In genomic region chr16:33965878-33966537, GRCm38 (mm10) we compare ENCODE assay signal across 8 mouse cellular contexts. TPM values are rescaled to one million over a fixed set of nuclear protein-coding genes. Genes with fewer than 3 reads are reported as not detected.
DNase-seq lines count a peak whose midpoint lies in the region; ATAC-seq and TF ChIP-seq lines count a peak whose summit lies in the region.

No protein-coding gene starts in this region.

- peak overlapping the region; percentile 77 for H3K4me2 ChIP-seq in heart, embryonic 12.5 days
- peak overlapping the region; percentile 87 for H3K4me2 ChIP-seq in hindbrain, embryonic 13.5 days

- TF ChIP-seq CTCF in C2C12 (IDR thresholded peaks at IDR 0.05; ENCODE audit: control insufficient read depth, insufficient read depth, insufficient read length), result no peak
- no peak for TF ChIP-seq CTCF in bone marrow macrophage, adult 2 months (IDR thresholded peaks at IDR 0.05; ENCODE audit: low read depth, low read length)

- peaks cover 60% of the 10 kb centered on the region for H3K79me2 ChIP-seq in C2C12 (ENCODE audit: control insufficient read depth, insufficient read depth)

- DNase-seq in heart, postnatal 25 days (ENCODE audit: low spot score), result no peak
- DNase-seq in midbrain, embryonic 10.5 days (ENCODE audit: low spot score), result no peak
- no peak for DNase-seq in right cerebral cortex, adult 18-20 months
- no peak for DNase-seq in urinary bladder, adult 2 months (ENCODE audit: low spot score)

- H3K79me3 ChIP-seq in C2C12 (ENCODE audit: low read depth), result peaks cover 37% of the 10 kb centered on the region

- no peak for ATAC-seq in heart, embryonic 12.5 days (ENCODE audit: insufficient number of reproducible peaks, low FRiP score)
- ATAC-seq in hindbrain, embryonic 13.5 days (ENCODE audit: low FRiP score), result peak; percentile 15; the same call in 1 of the 2 replicates

- no peak for TF ChIP-seq POLR2A in bone marrow macrophage, adult 2 months (IDR thresholded peaks at IDR 0.05; ENCODE audit: borderline replicate concordance, low read depth, low read length)

- WGBS in heart, embryonic 12.5 days, result 17% methylated on average over 15 of the region's 15 CpGs
- WGBS in hindbrain, embryonic 13.5 days, result 20% methylated on average over 15 of the region's 15 CpGs
- 21% methylated on average over 15 of the region's 15 CpGs for WGBS in midbrain, embryonic 10.5 days

- H3K27ac ChIP-seq in heart, embryonic 12.5 days (ENCODE audit: poor library complexity, severe bottlenecking), result peak overlapping the region; percentile 39; the same call in 1 of the 2 replicates
- H3K27ac ChIP-seq in bone marrow macrophage, adult 2 months (ENCODE audit: insufficient read depth, low read depth, low read length), result no peak overlapping the region
- H3K27ac ChIP-seq in hindbrain, embryonic 13.5 days, result no peak overlapping the region; the same call in 1 of the 2 replicates
- H3K27ac ChIP-seq in midbrain, embryonic 10.5 days (replicated peaks), result peak overlapping the region; percentile 90

- H3K36me3 ChIP-seq in heart, embryonic 12.5 days, result peaks cover 23% of the 10 kb centered on the region
- peaks cover 29% of the 10 kb centered on the region for H3K36me3 ChIP-seq in C2C12 (ENCODE audit: control insufficient read depth, insufficient read depth)
- peaks cover 21% of the 10 kb centered on the region for H3K36me3 ChIP-seq in hindbrain, embryonic 13.5 days
- H3K36me3 ChIP-seq in midbrain, embryonic 10.5 days, result peaks cover 40% of the 10 kb centered on the region

- H3K27me3 ChIP-seq in heart, embryonic 12.5 days (replicated peaks), result no peaks in the 10 kb centered on the region
- no peaks in the 10 kb centered on the region for H3K27me3 ChIP-seq in C2C12 (ENCODE audit: control insufficient read depth, insufficient read depth, insufficient read length)
- no peaks in the 10 kb centered on the region for H3K27me3 ChIP-seq in hindbrain, embryonic 13.5 days
- no peaks in the 10 kb centered on the region for H3K27me3 ChIP-seq in midbrain, embryonic 10.5 days (ENCODE audit: low read depth, poor library complexity, severe bottlenecking)

- no peaks in the 10 kb centered on the region for H3K9me3 ChIP-seq in heart, embryonic 12.5 days (replicated peaks)
- H3K9me3 ChIP-seq in hindbrain, embryonic 13.5 days, result no peaks in the 10 kb centered on the region
- H3K9me3 ChIP-seq in midbrain, embryonic 10.5 days (replicated peaks), result no peaks in the 10 kb centered on the region

- intact Hi-C loops in heart, postnatal 25 days (cut with DNase I), result no loop called here

- peak overlapping the region; percentile 58 for H3ac ChIP-seq in C2C12 (ENCODE audit: control insufficient read depth, insufficient read length, low read depth)

- peak overlapping the region; percentile 88 for H3K4me3 ChIP-seq in heart, embryonic 12.5 days
- peak overlapping the region; percentile 89 for H3K4me3 ChIP-seq in C2C12 (ENCODE audit: insufficient read depth, poor library complexity, severe bottlenecking)
- H3K4me3 ChIP-seq in bone marrow macrophage, adult 2 months (ENCODE audit: insufficient read depth, low read length), result peak overlapping the region; percentile 97
- peak overlapping the region; percentile 86 for H3K4me3 ChIP-seq in hindbrain, embryonic 13.5 days
- peak overlapping the region; percentile 73 for H3K4me3 ChIP-seq in midbrain, embryonic 10.5 days

- peaks cover 8% of the 10 kb centered on the region for H3K4me1 ChIP-seq in heart, embryonic 12.5 days (replicated peaks)
- H3K4me1 ChIP-seq in bone marrow macrophage, adult 2 months (ENCODE audit: control insufficient read depth, insufficient read depth, low read length), result peaks cover 5% of the 10 kb centered on the region
- peaks cover 14% of the 10 kb centered on the region for H3K4me1 ChIP-seq in hindbrain, embryonic 13.5 days (replicated peaks)
- peaks cover 23% of the 10 kb centered on the region for H3K4me1 ChIP-seq in midbrain, embryonic 10.5 days

- peak overlapping the region; percentile 81 for H3K9ac ChIP-seq in heart, embryonic 12.5 days
- H3K9ac ChIP-seq in hindbrain, embryonic 13.5 days, result peak overlapping the region; percentile 86

TF ChIP-seq in C2C12, 6 proteins besides CTCF, POLR2A, EP300 and RAD21:
- TF ChIP-seq CEBPB (IDR thresholded peaks at IDR 0.05; ENCODE audit: low read depth) (no peak), MAX (IDR thresholded peaks at IDR 0.05) (no peak), USF1 (IDR thresholded peaks at IDR 0.05; ENCODE audit: low read depth) (no peak), MYOG (IDR thresholded peaks at IDR 0.05; ENCODE audit: control insufficient read depth, extremely low read depth, insufficient read length) (no peak), FOSL1 (IDR thresholded peaks at IDR 0.05; ENCODE audit: insufficient read depth, low read length, poor library complexity, severe bottlenecking) (no peak), MYOD1 (IDR thresholded peaks at IDR 0.05; ENCODE audit: control insufficient read depth, insufficient read length, low read depth) (no peak)
TF ChIP-seq in C2C12: peak in this region for 0.

RNA-seq across cellular contexts. Expression of gene Umps, which starts 0.8 kb away (rescaled TPM):
- polyA plus RNA-seq in heart, embryonic 12.5 days (2016; fragmentation: Nextera tagmentation; extraction: Ambion mirVana), result 34.6 and 38.2 TPM in 2 replicates
- 1 to 10 TPM; 9.0 to 9.2 TPM for total RNA-seq in heart, postnatal 25 days (2021)
- 55.6 TPM for polyA plus RNA-seq in C2C12 (2012; fragmentation: generic; extraction: Trizol)
- polyA plus RNA-seq in bone marrow macrophage, adult 2 months (2012; ENCODE audit: insufficient read depth, insufficient read length, missing spikeins), result 9.2 and 11.6 TPM in 2 replicates
- 22.0 and 24.1 TPM in 2 replicates for polyA plus RNA-seq in hindbrain, embryonic 13.5 days (2015; fragmentation: Nextera tagmentation; extraction: Ambion mirVana)
- polyA plus RNA-seq in midbrain, embryonic 10.5 days (2016; fragmentation: Nextera tagmentation; extraction: Ambion mirVana), result 82.5 and 95.8 TPM in 2 replicates
- polyA plus RNA-seq in urinary bladder, adult 2 months (2012; rRNA removed), result 10.7 and 10.9 TPM in 2 replicates

Comparison
In these comparisons a context has a peak if more than half of its experiments do, and no peak if none do; other contexts are left out.
1. H3K27ac ChIP-seq: peak in heart, embryonic 12.5 days (single experiment) and midbrain, embryonic 10.5 days (single experiment); none in bone marrow macrophage, adult 2 months (single experiment) and hindbrain, embryonic 13.5 days (single experiment).
2. Peak in every context shown above with its lines, with median percentiles within 50 percentile points of each other: H3K4me3 ChIP-seq.